In genomic region chr8:95697128-95697527, GRCm38 (mm10) we compare ENCODE assay signal across 8 mouse cellular contexts. TPM values are rescaled to one million over a fixed set of nuclear protein-coding genes. Genes with fewer than 3 reads are reported as not detected.
DNase-seq lines count a peak whose midpoint lies in the region; ATAC-seq and TF ChIP-seq lines count a peak whose summit lies in the region.

No protein-coding gene starts in this region.

- ATAC-seq in forebrain, embryonic 13.5 days, result peak; percentile 60
- ATAC-seq in lung, embryonic 16.5 days (ENCODE audit: low read depth), result peak; percentile 67

- WGBS in forebrain, embryonic 13.5 days, result under 1% methylated on average over 11 of the region's 11 CpGs
- 0% methylated on average over 11 of the region's 11 CpGs for WGBS in lung, embryonic 16.5 days

- no peak for TF ChIP-seq EP300 in CH12.LX (IDR thresholded peaks at IDR 0.05; ENCODE audit: low read length)

- peak overlapping the region; percentile 50 for H3K4me2 ChIP-seq in CH12.LX (ENCODE audit: insufficient read depth, low read depth, poor library complexity, severe bottlenecking)
- H3K4me2 ChIP-seq in forebrain, embryonic 13.5 days, result peak overlapping the region; percentile 33
- H3K4me2 ChIP-seq in lung, embryonic 16.5 days (ENCODE audit: low read depth, low read length), result peak overlapping the region; percentile 35; the same call in 1 of the 2 replicates

- no peaks in the 10 kb centered on the region for H3K9me3 ChIP-seq in CH12.LX (replicated peaks; ENCODE audit: low read length)
- H3K9me3 ChIP-seq in forebrain, embryonic 13.5 days (replicated peaks), result no peaks in the 10 kb centered on the region
- no peaks in the 10 kb centered on the region for H3K9me3 ChIP-seq in lung, embryonic 16.5 days (ENCODE audit: control insufficient read depth, low read length)

- H3K79me2 ChIP-seq in CH12.LX (replicated peaks; ENCODE audit: control insufficient read depth, extremely low read depth, insufficient read depth, poor library complexity, severe bottlenecking), result no peaks in the 10 kb centered on the region

- H3K4me1 ChIP-seq in CH12.LX (ENCODE audit: control insufficient read depth in 1 of 2, insufficient read depth in 2 of 2), result peaks cover 0 to 13% of the 10 kb centered on the region in 2 experiments; a peak in 2 of 4 replicates
- H3K4me1 ChIP-seq in forebrain, embryonic 13.5 days, result peaks cover 41% of the 10 kb centered on the region
- no peaks in the 10 kb centered on the region for H3K4me1 ChIP-seq in lung, embryonic 16.5 days (replicated peaks; ENCODE audit: control insufficient read depth, insufficient read depth, low read length)

- no peak overlapping the region for H3K9ac ChIP-seq in CH12.LX (ENCODE audit: insufficient read depth, low read depth)
- peak overlapping the region; percentile 6; the same call in 1 of the 2 replicates for H3K9ac ChIP-seq in forebrain, embryonic 13.5 days
- peak overlapping the region; percentile 44; the same call in 1 of the 2 replicates for H3K9ac ChIP-seq in lung, embryonic 16.5 days (ENCODE audit: low read length)

- intact Hi-C loops in heart, postnatal 14 days (cut with DNase I), result loop anchor here (1.0 to 10.0 kb wide), 3 partner anchors 92 to 442 kb away; no protein-coding TSS in a partner anchor

- in situ Hi-C loops in CH12.LX (cut with MboI; ENCODE audit: low pct_ligation_motif_present, low pct_unique_long_range_greater_than_20kb, low sequenced_read_pairs), result loop anchor here (5.0 kb wide), 1 partner anchor 95 kb away; no protein-coding TSS in a partner anchor

- peak; percentile 93 for TF ChIP-seq RAD21 in CH12.LX (IDR thresholded peaks at IDR 0.05; ENCODE audit: low read depth, low read length)

- DNase-seq in CH12.LX (ENCODE audit: extremely low read depth), result peak; percentile 82
- DNase-seq in c-Kit-positive CD71-negative TER-119-negative erythroid progenitor cells, embryonic 14.5 days (ENCODE audit: low read depth), result peak; percentile 76
- peak; percentile 85 to 93 for DNase-seq in heart, postnatal 14 days
- DNase-seq in layer of hippocampus, adult 18-20 months (ENCODE audit: low spot score in 2 of 2), result peak; percentile 87 to 94
- DNase-seq in ovary, postnatal 14 days (ENCODE audit: low spot score), result peak; percentile 86
- peak; percentile 85 for DNase-seq in thymus, postnatal 14 days

- dilution Hi-C loops in CH12.LX (cut with MboI; ENCODE audit: extremely low pct_ligation_motif_present, extremely low pct_unique_long_range_greater_than_20kb, low sequenced_read_pairs), result no loop called here

- H3K27me3 ChIP-seq in CH12.LX (replicated peaks), result peaks cover 46% of the 10 kb centered on the region
- peaks cover 22% of the 10 kb centered on the region for H3K27me3 ChIP-seq in forebrain, embryonic 13.5 days
- peaks cover 16% of the 10 kb centered on the region; the same call in 1 of the 2 replicates for H3K27me3 ChIP-seq in lung, embryonic 16.5 days (ENCODE audit: control insufficient read depth, insufficient read depth, low read depth, low read length)

- no peaks in the 10 kb centered on the region for H3K36me3 ChIP-seq in CH12.LX (replicated peaks in 1 of 2; ENCODE audit: control insufficient read depth in 1 of 2, insufficient read depth in 1 of 2, low read length in 1 of 2)
- no peaks in the 10 kb centered on the region for H3K36me3 ChIP-seq in forebrain, embryonic 13.5 days (ENCODE audit: poor library complexity, severe bottlenecking)
- H3K36me3 ChIP-seq in lung, embryonic 16.5 days (ENCODE audit: control insufficient read depth, insufficient read depth, low read length), result no peaks in the 10 kb centered on the region

- TF ChIP-seq POLR2A in CH12.LX (IDR thresholded peaks at IDR 0.05; ENCODE audit: low read depth, low read length), result no peak

- H3K27ac ChIP-seq in CH12.LX (ENCODE audit: insufficient read depth, low read depth), result no peak overlapping the region
- H3K27ac ChIP-seq in forebrain, embryonic 13.5 days, result no peak overlapping the region
- no peak overlapping the region for H3K27ac ChIP-seq in lung, embryonic 16.5 days (ENCODE audit: low read length)

- TF ChIP-seq CTCF in CH12.LX (conservative IDR thresholded peaks at IDR 0.05 in 1 of 2, IDR thresholded peaks at IDR 0.05 in 1 of 2; ENCODE audit: low read depth in 2 of 2, low read length in 2 of 2), result peak; percentile 80 to 95

- H3K4me3 ChIP-seq in CH12.LX (replicated peaks in 1 of 3; ENCODE audit: low read depth in 2 of 3, low read length in 2 of 3, poor library complexity in 1 of 3), result no peak overlapping the region
- H3K4me3 ChIP-seq in forebrain, embryonic 13.5 days, result no peak overlapping the region
- H3K4me3 ChIP-seq in lung, embryonic 16.5 days (ENCODE audit: low read length), result no peak overlapping the region

TF ChIP-seq in CH12.LX, 34 proteins besides CTCF, POLR2A, EP300 and RAD21:
- no peak for TF ChIP-seq JUND (conservative IDR thresholded peaks at IDR 0.05; ENCODE audit: low read depth, low read length)
- TF ChIP-seq IRF4 (IDR thresholded peaks at IDR 0.05; ENCODE audit: low read depth, low read length), result 0 out of 2 replicates have a peak, but pooled peaks have one; percentile 13
- TF ChIP-seq ZNF384 (IDR thresholded peaks at IDR 0.05; ENCODE audit: low read depth, low read length), result peak; percentile 60
- no peak for TF ChIP-seq ZMIZ1 (IDR thresholded peaks at IDR 0.05; ENCODE audit: low read depth, low read length)
- TF ChIP-seq NELFE (IDR thresholded peaks at IDR 0.05; ENCODE audit: low read depth, low read length), result peak; percentile 49; the same call in 1 of the 2 replicates
- no peak for TF ChIP-seq TBP (conservative IDR thresholded peaks at IDR 0.05; ENCODE audit: low read depth, low read length)
- 0 out of 2 replicates have a peak, but pooled peaks have one; percentile 14 for TF ChIP-seq MAX (IDR thresholded peaks at IDR 0.05; ENCODE audit: low read length)
- no peak for TF ChIP-seq MEF2A (IDR thresholded peaks at IDR 0.05; ENCODE audit: borderline replicate concordance, low read depth, low read length)
- TF ChIP-seq MYC (IDR thresholded peaks at IDR 0.05; ENCODE audit: low read depth, low read length), result no peak
- no peak for TF ChIP-seq ETS1 (conservative IDR thresholded peaks at IDR 0.05; ENCODE audit: low read depth, low read length)
- no peak for TF ChIP-seq MAFK (IDR thresholded peaks at IDR 0.05; ENCODE audit: insufficient replicate concordance, low read length)
- TF ChIP-seq MAZ (IDR thresholded peaks at IDR 0.05; ENCODE audit: low read depth, low read length), result no peak
- TF ChIP-seq POLR2AphosphoS2 (IDR thresholded peaks at IDR 0.05; ENCODE audit: low read depth, low read length), result no peak
- TF ChIP-seq SMC3 (IDR thresholded peaks at IDR 0.05; ENCODE audit: low read depth, low read length), result peak; percentile 94
- TF ChIP-seq ZC3H11A (IDR thresholded peaks at IDR 0.05; ENCODE audit: low read depth, low read length), result peak; percentile 69
- TF ChIP-seq SIN3A (IDR thresholded peaks at IDR 0.05; ENCODE audit: low read length), result no peak

RNA-seq across cellular contexts. Expression of gene Setd6, which starts 18.6 kb away (rescaled TPM):
- total RNA-seq in CH12.LX (2012; rRNA removed) (29.6 and 31.0 TPM in 2 replicates), CH12.LX (2014; rRNA removed) (25.6 and 29.7 TPM in 2 replicates)
- 50.6 and 61.3 TPM in 2 replicates for polyA plus RNA-seq in CH12.LX (2012; ENCODE audit: insufficient read length, low read depth)
- polyA plus RNA-seq in forebrain, embryonic 13.5 days (2015; fragmentation: Nextera tagmentation; extraction: Ambion mirVana), result 22.3 and 30.5 TPM in 2 replicates
- total RNA-seq in heart, postnatal 14 days (2021), result 10 to 100 TPM in 1 of 2 experiments, 1 to 10 TPM in 1; 8.5 to 11.6 TPM
- 10 to 100 TPM; 17.7 to 22.8 TPM for total RNA-seq in layer of hippocampus, adult 18-20 months (2021)
- 14.3 and 15.9 TPM in 2 replicates for polyA plus RNA-seq in lung, embryonic 16.5 days (2015; fragmentation: Nextera tagmentation; extraction: Ambion mirVana)

RNA-seq across cellular contexts. Expression of gene Ndrg4, which starts 20.3 kb away (rescaled TPM):
- total RNA-seq in CH12.LX (2012; rRNA removed), result 1.7 and 2.1 TPM in 2 replicates
- 1.6 TPM in 2 replicates for total RNA-seq in CH12.LX (2014; rRNA removed)
- 2.1 TPM in 2 replicates for polyA plus RNA-seq in CH12.LX (2012; ENCODE audit: insufficient read length, low read depth)
- 76.9 and 103 TPM in 2 replicates for polyA plus RNA-seq in forebrain, embryonic 13.5 days (2015; fragmentation: Nextera tagmentation; extraction: Ambion mirVana)
- total RNA-seq in heart, postnatal 14 days (2021), result 100 to 1,000 TPM; 314 to 320 TPM
- total RNA-seq in layer of hippocampus, adult 18-20 months (2021), result 1,000 to 10,000 TPM; 1,366 to 1,373 TPM
- polyA plus RNA-seq in lung, embryonic 16.5 days (2015; fragmentation: Nextera tagmentation; extraction: Ambion mirVana), result 19.8 and 21.1 TPM in 2 replicates

Comparison
In these comparisons a context has a peak if more than half of its experiments do, and no peak if none do; other contexts are left out.
1. RNA of gene Ndrg4, which starts 20.3 kb away (total RNA-seq): 1,366 to 1,373 TPM in layer of hippocampus, adult 18-20 months and 314 to 320 TPM in heart, postnatal 14 days; 1.6 to 2.1 TPM in CH12.LX; every median in the first group is over 100 times any median in the second.
2. Peak in every context shown above with its lines, with median percentiles within 50 percentile points of each other: DNase-seq and H3K4me2 ChIP-seq.